Mouse (Mus musculus): Measurements from ENCODE around the gene Mia2.

The Mia2 gene

GRCm38 (mm10) chr12:59105914-59106313, 10.3 kb downstream of the Mia2 start:
- 80% methylated on average over 6 of the region's 6 CpGs for WGBS

GRCm38 (mm10) chr12:59106491-59106890, 10.9 kb downstream of the Mia2 start:
- 75% methylated on average over 5 of the region's 5 CpGs for WGBS

DNA sequence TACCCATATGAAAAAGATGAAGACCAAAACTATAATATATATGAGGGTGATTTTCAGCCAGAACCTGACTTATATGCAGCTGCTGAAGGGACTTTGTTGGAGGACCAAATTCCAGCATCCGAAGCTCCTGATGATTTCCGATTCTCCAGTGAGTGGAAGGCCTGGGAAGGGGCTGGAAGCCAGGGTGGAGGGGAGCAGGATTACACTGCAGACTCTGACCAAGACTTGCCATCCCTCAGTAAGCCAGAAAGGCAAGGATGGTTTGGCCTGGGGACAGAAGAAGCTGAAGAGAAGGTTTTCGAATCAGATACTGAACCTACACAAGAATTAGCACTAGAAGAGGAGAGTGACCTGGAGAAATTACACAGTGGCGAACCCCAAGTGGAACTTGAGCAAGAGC, 12.3 kb downstream of the Mia2 start:
- 91% methylated on average over 4 of the region's 4 CpGs for WGBS

- 49% methylated on average over 3 of the region's 3 CpGs for WGBS
These were observed 21.6 kb downstream of the Mia2 start for GRCm38 (mm10) chr12:59117184-59117583.

GRCm38 (mm10) chr12:59125426-59125825, 29.8 kb downstream of the Mia2 start:
- WGBS, result 85% methylated on average over 2 of the region's 2 CpGs

DNA sequence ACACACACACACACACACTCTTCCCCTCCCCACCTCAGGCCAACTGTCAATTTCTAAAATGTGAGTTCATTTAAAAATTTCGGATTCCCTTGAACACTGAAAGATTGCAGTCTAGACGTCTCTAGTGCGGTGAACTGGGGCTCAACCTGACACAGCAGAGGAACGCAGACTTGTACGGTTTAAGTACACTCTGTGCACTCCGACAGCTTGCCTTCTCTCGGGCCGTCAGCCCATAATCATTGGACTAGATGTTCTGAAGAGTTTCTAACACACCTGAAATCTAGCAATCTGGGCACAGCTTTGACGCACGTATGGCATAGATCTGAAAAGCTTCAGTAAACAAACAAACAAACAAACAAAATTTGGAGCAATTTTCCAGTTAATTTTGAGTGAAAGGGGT, 32.9 kb downstream of the Mia2 start:
- 86% methylated on average over 10 of the region's 10 CpGs for WGBS

- WGBS, result 36% methylated on average over 7 of the region's 7 CpGs
These were observed 33.4 kb downstream of the Mia2 start for GRCm38 (mm10) chr12:59129038-59129437.

- WGBS, result 2% methylated on average over 6 of the region's 6 CpGs
These were observed 34.0 kb downstream of the Mia2 start for GRCm38 (mm10) chr12:59129592-59129991.

GRCm38 (mm10) chr12:59130249-59130648, 34.6 kb downstream of the Mia2 start:
- under 1% methylated on average over 3 of the region's 3 CpGs for WGBS

- under 1% methylated on average over 100 of the region's 100 CpGs for WGBS
These were observed 35.3 kb downstream of the Mia2 start for GRCm38 (mm10) chr12:59130651-59131577.

- under 1% methylated on average over 30 of the region's 30 CpGs for WGBS
These were observed 36.0 kb downstream of the Mia2 start for GRCm38 (mm10) chr12:59131578-59131946.

DNA sequence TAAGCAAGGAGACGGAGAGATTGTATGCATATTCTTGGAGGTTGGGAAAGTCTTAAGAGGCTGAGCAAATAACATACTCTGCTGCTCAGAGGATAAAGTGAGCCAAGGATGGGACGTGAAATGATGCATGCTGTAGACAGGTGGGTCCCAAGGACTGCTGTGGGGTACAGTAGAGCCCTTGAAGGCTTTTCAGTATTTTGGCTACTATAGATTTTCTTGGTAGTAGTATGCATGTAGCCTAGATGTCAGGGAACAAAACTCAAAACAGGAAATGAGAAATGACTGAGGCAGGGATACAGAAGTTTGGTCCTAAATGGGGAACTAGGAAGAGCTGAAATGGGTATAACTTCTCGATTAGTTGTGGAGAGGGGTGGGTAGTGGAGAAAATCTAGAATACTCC, 36.9 kb downstream of the Mia2 start:
- 44% methylated on average over 3 of the region's 3 CpGs for WGBS

DNA sequence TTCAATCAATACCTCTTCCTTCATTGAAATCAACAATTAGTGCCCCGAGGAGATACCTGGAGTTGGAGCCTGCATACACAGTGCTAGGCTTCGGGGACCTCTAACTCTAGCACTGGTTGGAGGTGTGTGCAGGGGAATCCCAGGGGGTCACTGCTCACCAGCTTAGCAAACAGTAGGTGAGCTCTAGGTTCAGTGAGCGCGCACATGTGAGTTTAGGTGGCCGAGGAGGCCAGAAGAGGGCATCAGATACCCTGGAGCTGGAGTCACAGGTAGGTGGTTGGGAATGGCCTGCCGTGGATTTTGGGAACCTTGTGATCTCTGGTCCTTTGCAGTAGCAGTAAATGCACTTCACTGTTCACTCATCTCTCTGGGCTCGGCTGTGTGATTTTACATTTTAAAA, 37.3 kb downstream of the Mia2 start:
- WGBS, result 79% methylated on average over 7 of the region's 7 CpGs

DNA sequence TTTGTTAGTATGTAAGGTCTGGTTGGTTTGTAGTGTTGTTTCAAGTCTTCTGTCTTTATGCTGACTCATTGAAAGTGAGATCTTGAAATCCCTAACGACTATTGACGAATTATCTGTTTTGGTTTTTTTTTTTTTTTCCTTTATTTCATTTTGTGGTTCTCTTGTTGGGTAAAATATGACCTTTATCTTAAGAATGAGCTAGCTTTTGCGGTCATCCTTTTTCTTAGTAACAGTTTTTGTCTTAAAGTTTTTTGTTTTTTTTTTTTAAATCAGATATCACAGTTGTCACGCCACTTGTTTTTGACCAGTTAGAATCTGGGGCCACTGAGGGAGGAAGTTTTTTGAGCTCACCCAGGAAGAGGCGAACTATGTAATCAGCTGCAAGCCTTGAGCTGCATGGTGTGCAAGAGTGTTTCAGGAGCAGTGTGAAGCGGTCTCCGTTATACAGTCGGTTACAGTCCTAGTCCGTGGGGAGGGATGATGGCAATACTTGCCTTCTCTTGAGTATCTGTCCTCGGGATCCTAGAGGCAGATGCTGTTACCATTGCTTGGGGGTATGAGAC, 37.9 kb downstream of the Mia2 start:
- 83% methylated on average over 10 of the region's 10 CpGs for WGBS

GRCm38 (mm10) chr12:59135096-59135495, 39.5 kb downstream of the Mia2 start:
- 89% methylated on average over 4 of the region's 4 CpGs for WGBS

DNA sequence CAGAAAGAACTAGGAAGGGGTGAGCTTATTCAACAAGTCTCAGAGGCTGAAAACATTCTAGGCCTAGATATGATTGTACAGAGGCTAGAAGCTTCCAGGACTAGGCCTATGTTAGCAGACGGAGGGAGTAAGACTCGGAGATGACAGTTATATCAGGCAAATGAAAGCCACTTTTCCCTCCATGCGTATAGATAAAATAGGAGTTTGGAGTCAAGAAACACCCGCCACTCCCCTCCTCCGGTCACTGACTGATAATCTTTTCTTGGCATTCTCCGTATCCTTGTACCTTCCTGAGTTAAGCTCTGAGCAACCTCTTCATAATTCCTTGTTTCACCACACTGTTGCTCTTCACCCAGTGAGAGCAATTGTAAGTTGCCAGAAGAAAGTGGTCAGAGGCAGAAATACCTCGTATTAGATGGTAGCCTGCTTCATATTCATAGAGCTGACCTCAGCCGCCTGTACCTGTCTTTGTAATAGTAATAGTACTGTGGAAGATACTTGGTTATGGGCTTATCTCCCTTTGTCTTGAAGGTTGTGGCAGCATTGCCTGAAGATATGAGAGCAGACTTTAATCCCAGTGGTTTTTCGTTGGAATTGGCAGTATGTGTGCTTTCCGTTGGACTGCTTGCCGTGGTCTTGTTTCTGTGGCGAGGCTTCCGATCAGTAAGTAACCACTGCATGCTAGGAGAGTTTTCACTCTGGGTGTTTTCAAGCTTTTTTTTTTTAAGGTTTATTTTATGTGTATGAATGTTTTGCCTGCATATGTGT, 40.1 kb downstream of the Mia2 start:
- 93% methylated on average over 13 of the region's 13 CpGs for WGBS

- WGBS, result 85% methylated on average over 6 of the region's 6 CpGs
These were observed 41.4 kb downstream of the Mia2 start for GRCm38 (mm10) chr12:59137031-59137430.

GRCm38 (mm10) chr12:59139372-59139771, 43.8 kb downstream of the Mia2 start:
- 64% methylated on average over 2 of the region's 2 CpGs for WGBS

GRCm38 (mm10) chr12:59149691-59150090, 54.1 kb downstream of the Mia2 start:
- 83% methylated on average over 4 of the region's 4 CpGs for WGBS

DNA sequence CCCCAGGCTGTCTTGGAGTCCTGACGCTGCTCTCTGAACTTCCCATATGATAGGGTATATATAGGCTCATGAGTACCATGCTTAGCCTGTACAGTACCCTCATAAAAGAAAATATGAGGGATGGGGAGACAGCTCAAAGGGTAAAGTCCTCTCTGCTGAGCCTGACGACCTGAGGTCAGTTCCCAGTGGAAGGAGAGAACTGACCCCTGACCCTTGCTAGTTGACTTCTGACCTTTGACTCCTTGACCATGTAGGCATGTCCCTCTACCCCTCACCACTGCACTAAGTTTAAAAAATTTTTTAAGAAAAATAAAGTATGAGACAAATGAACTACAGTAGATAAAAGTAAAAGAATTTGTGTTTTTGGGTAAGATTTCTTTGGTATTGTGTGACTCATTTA, 65.5 kb downstream of the Mia2 start:
- WGBS, result 67% methylated on average over 2 of the region's 2 CpGs

- whole genome bisulfite sequencing, result 90% methylated on average over 2 of the region's 2 CpGs
These were observed 67.2 kb downstream of the Mia2 start for GRCm38 (mm10) chr12:59162797-59163196.

GRCm38 (mm10) chr12:59164522-59164921, 68.9 kb downstream of the Mia2 start:
- 89% methylated on average over 6 of the region's 6 CpGs for WGBS

DNA sequence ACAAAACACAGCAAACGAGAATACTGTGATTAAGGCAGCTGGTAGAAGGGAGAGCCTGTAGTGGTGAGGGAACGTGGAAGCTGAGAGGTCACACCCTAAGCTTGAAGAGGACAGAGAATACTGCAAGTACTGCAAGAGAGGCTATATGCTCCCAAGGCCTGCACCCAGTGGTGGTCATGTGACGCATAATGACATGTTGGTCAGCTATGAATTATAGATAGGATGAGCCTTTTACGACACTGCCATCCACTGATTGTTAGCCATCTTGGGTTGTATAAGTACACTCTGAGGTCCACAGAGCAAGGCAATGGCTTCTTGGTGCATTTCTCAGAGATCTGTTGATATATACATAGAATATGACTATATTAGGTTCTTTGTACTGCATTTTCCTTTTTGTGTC, 71.0 kb downstream of the Mia2 start:
- WGBS, result 88% methylated on average over 4 of the region's 4 CpGs
